Mouse (Mus musculus) kidney, embryonic 15.5 days (tissue): Measurements from ENCODE around the gene Aes. TPM values are rescaled to one million over a fixed set of nuclear protein-coding genes. Genes with fewer than 3 reads are reported as not detected.

Experiments
- ATAC-seq: fragments of 200-750 bp; cut with Nextera tagmentation; replicated peaks from 2 replicates; pipeline ENCODE4 v1.8.0; 2017; ENCODE audit warnings: moderate TSS enrichment; ENCODE audit not compliant: low FRiP score
- H3K27ac ChIP-seq: fragments of 300-500 bp; sonication (generic); 2 replicates; pipeline ENCODE4 v1.5.1; 2015; ENCODE audit warnings: mild to moderate bottlenecking, inconsistent platforms
- H3K27me3 ChIP-seq: fragments of 300-500 bp; sonication (generic); 2 replicates; pipeline ENCODE4 v1.6.1; 2015; ENCODE audit warnings: inconsistent platforms
- H3K36me3 ChIP-seq: fragments of 300-500 bp; sonication (generic); 2 replicates; pipeline ENCODE4 v1.6.1; 2015; ENCODE audit warnings: inconsistent platforms
- H3K4me1 ChIP-seq: fragments of 300-500 bp; sonication (generic); 2 replicates; pipeline ENCODE4 v1.6.1; 2015; ENCODE audit warnings: inconsistent platforms
- H3K4me2 ChIP-seq: fragments of 300-500 bp; sonication (generic); 2 replicates; pipeline ENCODE4 v1.6.1; 2015; ENCODE audit warnings: moderate library complexity, mild to moderate bottlenecking, inconsistent platforms
- H3K4me3 ChIP-seq: fragments of 300-500 bp; sonication (generic); replicated peaks from 2 replicates; pipeline ENCODE4 v1.5.1; 2015; ENCODE audit warnings: mild to moderate bottlenecking, inconsistent platforms
- H3K9ac ChIP-seq: fragments of 300-500 bp; sonication (generic); 2 replicates; pipeline ENCODE4 v1.6.1; 2015; ENCODE audit warnings: mild to moderate bottlenecking, inconsistent platforms
- H3K9me3 ChIP-seq: fragments of 300-500 bp; sonication (generic); replicated peaks from 2 replicates; pipeline ENCODE4 v1.6.1; 2016; ENCODE audit warnings: inconsistent platforms
- WGBS: fragments of 180-500 bp; shearing (Covaris S2); methylation state at CpG from one replicate; pipeline ENCODE4 v1.1.7; 2015; ENCODE audit warnings: mixed read lengths; 5-methylcytosine and 5-hydroxymethylcytosine counted together
- polyA plus RNA-seq: library from polyadenylated mRNA; unstranded; fragments of >200 nt; fragmentation: Nextera tagmentation; extraction: Ambion mirVana; gene quantifications from 2 replicates; pipeline ENCODE4 v1.2.1, GENCODE M21; 2015

The Aes gene
- polyA plus RNA-seq, 1 experiment from 2014 or later: 630 TPM

DNA sequence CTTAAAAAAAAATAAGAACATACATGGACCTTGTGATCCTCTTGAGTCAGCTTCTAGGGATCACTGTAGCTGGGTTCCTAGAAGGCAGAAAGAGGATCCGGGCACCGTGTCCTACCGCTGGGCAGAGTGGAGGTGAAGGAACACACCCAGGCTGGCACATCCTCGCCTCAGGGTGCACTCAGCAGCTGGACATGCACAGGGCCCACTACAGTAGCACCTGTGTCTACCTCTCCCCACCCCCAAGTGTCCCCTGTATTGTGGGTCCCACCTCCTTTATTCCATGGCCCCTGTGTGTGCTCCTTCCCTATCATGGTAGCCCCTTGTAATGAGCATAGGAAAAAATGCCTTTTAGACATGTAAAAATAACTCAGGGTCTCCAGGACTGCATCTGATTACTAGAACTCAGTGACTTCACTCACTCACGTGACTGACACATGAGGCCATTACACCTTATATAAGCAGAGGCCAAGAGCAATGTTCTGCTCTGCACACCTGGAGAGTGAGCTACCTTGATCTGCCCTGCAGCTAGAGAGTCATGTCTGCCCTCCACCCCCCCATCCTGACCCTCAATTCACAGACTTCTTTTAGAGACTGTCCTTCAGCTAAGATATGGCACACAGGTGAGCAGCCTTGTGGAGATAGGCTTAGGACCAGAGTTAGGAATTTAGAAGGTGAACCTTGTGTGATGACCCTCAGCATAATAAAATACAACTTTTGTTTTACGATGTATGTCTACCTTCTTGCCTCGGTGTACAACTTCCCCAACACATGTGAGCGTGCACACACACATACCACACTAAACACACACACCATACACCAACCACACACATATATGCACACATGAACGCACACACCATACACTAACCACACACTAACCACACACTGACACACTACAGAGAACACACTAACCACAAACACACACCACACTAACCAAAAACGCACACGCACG lies 45.0 kb downstream of the Aes start:
- ATAC-seq: no peak
- Histone ChIP-seq H3K27me3 (no peaks in the 10 kb centered on the region), H3K9me3 (no peaks in the 10 kb centered on the region), H3K4me3 (peak overlapping the region; percentile 18; the same call in 1 of the 2 replicates), H3K9ac (no peak overlapping the region), H3K4me2 (peak overlapping the region; percentile 84), H3K27ac (peak overlapping the region; percentile 96; the same call in 1 of the 2 replicates), H3K4me1 (peaks cover 61% of the 10 kb centered on the region), H3K36me3 (no peaks in the 10 kb centered on the region)
- WGBS: 76% methylated on average over 12 of the region's 12 CpGs

DNA sequence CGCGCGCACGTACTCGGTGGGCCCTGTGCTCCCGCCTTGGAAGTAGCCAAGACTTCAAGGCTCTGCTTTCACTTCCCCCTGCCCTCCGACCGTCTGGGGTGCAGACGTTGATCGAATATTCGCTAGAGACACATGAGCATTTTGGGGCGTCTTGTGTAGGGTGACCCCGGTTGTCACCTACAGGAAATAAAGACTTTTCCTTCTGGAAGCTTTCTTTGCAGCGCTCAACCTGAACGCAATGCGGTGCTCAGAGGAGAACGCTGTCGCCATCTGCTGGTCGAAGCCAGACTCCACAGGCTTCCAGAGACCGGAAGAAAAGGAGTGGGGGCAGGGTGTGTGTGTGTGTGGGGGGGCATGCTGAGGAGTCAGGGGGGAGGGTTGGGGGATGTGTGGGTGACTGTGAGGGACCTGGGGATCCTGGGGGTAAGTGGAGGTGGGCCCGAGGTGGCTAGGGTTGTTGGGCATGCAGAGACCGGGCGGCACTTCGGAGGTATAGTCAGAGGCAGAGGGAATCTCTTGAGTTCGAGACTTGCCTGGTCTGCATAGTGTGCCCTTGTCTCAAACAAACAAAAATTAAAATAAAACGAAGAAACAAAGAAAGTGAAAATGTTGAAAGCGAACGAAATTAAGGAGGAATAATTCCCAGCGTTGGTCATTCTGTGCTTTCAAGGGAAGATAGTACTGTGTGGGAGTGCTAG lies 45.8 kb downstream of the Aes start:
- H3K4me1 ChIP-seq: peaks cover 53% of the 10 kb centered on the region
- H3K27me3 ChIP-seq: no peaks in the 10 kb centered on the region
- WGBS: 18% methylated on average over 29 of the region's 29 CpGs
- peak; percentile 10; the same call in 1 of the 2 replicates for ATAC-seq
- peak overlapping the region; percentile 96 for H3K27ac ChIP-seq
- H3K9me3 ChIP-seq: no peaks in the 10 kb centered on the region
- peak overlapping the region; percentile 56 for H3K4me3 ChIP-seq
- H3K9ac ChIP-seq: peak overlapping the region; percentile 25
- H3K36me3 ChIP-seq: no peaks in the 10 kb centered on the region
- peak overlapping the region; percentile 84 for H3K4me2 ChIP-seq

DNA sequence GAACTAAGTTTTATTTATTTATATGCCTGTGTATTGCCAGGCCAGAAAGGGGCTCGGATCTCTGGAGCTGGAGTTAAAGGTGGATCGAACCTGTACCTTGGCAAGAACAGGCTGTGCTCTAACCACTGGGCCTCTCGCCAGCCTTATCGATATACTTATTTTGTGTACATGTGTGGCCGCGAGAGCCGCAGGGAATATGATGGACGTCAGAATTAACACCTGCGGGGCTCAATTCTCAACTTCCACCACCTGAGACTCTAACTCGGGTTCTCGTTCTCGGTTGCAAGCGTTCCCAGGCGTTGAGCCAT lies 46.3 kb downstream of the Aes start:
- Histone ChIP-seq H3K36me3 (no peaks in the 10 kb centered on the region), H3K9me3 (no peaks in the 10 kb centered on the region), H3K27me3 (no peaks in the 10 kb centered on the region), H3K27ac (peak overlapping the region; percentile 96), H3K9ac (peak overlapping the region; percentile 25), H3K4me2 (peak overlapping the region; percentile 84), H3K4me1 (peaks cover 48% of the 10 kb centered on the region), H3K4me3 (peak overlapping the region; percentile 56)
- no peak for ATAC-seq
- 3% methylated on average over 14 of the region's 14 CpGs for WGBS

- peak; percentile 86 for ATAC-seq
- peak within 1 kb of the TSS; percentile 56 for H3K4me3 ChIP-seq
- H3K36me3 ChIP-seq: no peaks in the 10 kb centered on the region
- WGBS: under 1% methylated on average over 39 of the region's 39 CpGs
- peaks cover 4% of the 10 kb centered on the region; the same call in 1 of the 2 replicates for H3K9me3 ChIP-seq
- peak within 1 kb of the TSS; percentile 96 for H3K27ac ChIP-seq
- no peaks in the 10 kb centered on the region for H3K27me3 ChIP-seq
- peak within 1 kb of the TSS; percentile 84 for H3K4me2 ChIP-seq
- peak within 1 kb of the TSS; percentile 53 for H3K9ac ChIP-seq
- peaks cover 43% of the 10 kb centered on the region for H3K4me1 ChIP-seq
Observed at GRCm38 (mm10) chr10:81605974-81606751, 46.9 kb downstream of the Aes start, which contains the start of gene BC025920. BC025920 (plus strand) TSS chr10:81606270.

GRCm38 (mm10) chr10:81608308-81608707 lies 49.0 kb downstream of the Aes start:
- Histone ChIP-seq H3K4me3 (no peak overlapping the region), H3K4me2 (no peak overlapping the region), H3K27ac (no peak overlapping the region), H3K4me1 (peaks cover 25% of the 10 kb centered on the region), H3K9me3 (peaks cover 5% of the 10 kb centered on the region; the same call in 1 of the 2 replicates), H3K9ac (no peak overlapping the region), H3K36me3 (no peaks in the 10 kb centered on the region), H3K27me3 (no peaks in the 10 kb centered on the region)
- ATAC-seq: no peak
- WGBS: 93% methylated on average over 1 of the region's 1 CpGs

- H3K27me3 ChIP-seq: no peaks in the 10 kb centered on the region
- 61% methylated on average over 3 of the region's 3 CpGs for WGBS
- H3K4me1 ChIP-seq: peaks cover 5% of the 10 kb centered on the region; the same call in 1 of the 2 replicates
- H3K27ac ChIP-seq: no peak overlapping the region
- H3K36me3 ChIP-seq: no peaks in the 10 kb centered on the region
- no peak overlapping the region for H3K4me3 ChIP-seq
- no peak overlapping the region for H3K9ac ChIP-seq
- no peak for ATAC-seq
- H3K9me3 ChIP-seq: peaks cover 5% of the 10 kb centered on the region; the same call in 1 of the 2 replicates
- H3K4me2 ChIP-seq: no peak overlapping the region
Observed at GRCm38 (mm10) chr10:81612779-81613178, 53.5 kb downstream of the Aes start.

GRCm38 (mm10) chr10:81615486-81615885 lies 56.2 kb downstream of the Aes start:
- 32% methylated on average over 6 of the region's 6 CpGs for WGBS
- no peak overlapping the region for H3K9ac ChIP-seq
- no peak overlapping the region for H3K4me2 ChIP-seq
- H3K27ac ChIP-seq: 0 out of 2 replicates have a peak overlapping the region, but pooled peaks have one; percentile 39
- no peaks in the 10 kb centered on the region for H3K36me3 ChIP-seq
- H3K9me3 ChIP-seq: peaks cover 5% of the 10 kb centered on the region; the same call in 1 of the 2 replicates
- H3K27me3 ChIP-seq: no peaks in the 10 kb centered on the region
- ATAC-seq: peak; percentile 63; the same call in 1 of the 2 replicates
- H3K4me3 ChIP-seq: no peak overlapping the region
- peaks cover 5% of the 10 kb centered on the region; the same call in 1 of the 2 replicates for H3K4me1 ChIP-seq

Other genes starting within 250 kb of the Aes start
- gene Cactin, start 238.4 kb upstream of the Aes start, polyA plus RNA-seq: 38.8 and 44.2 TPM in 2 replicates
- 14.4 and 18.3 TPM in 2 replicates for gene Tbxa2r, start 230.8 kb upstream of the Aes start, polyA plus RNA-seq
- gene Gipc3, start 216.2 kb upstream of the Aes start, polyA plus RNA-seq: 0.08 TPM in 1 of 2 replicates, not detected in the other
- 87.0 and 94.6 TPM in 2 replicates for gene Hmg20b, start 209.0 kb upstream of the Aes start, polyA plus RNA-seq
- gene Mfsd12, start 202.0 kb upstream of the Aes start, polyA plus RNA-seq: 10.3 and 11.5 TPM in 2 replicates
- 0.62 and 1.6 TPM in 2 replicates for gene 4930404N11Rik, start 193.7 kb upstream of the Aes start, polyA plus RNA-seq
- 105 and 114 TPM in 2 replicates for gene Fzr1, start 181.0 kb upstream of the Aes start, polyA plus RNA-seq
- gene Dohh, start 175.1 kb upstream of the Aes start, polyA plus RNA-seq: 79.7 and 82.2 TPM in 2 replicates
- 2.5 and 4.1 TPM in 2 replicates for gene Gm48551, start 175.0 kb upstream of the Aes start, polyA plus RNA-seq
- gene Gm48552, start 170.5 kb upstream of the Aes start, polyA plus RNA-seq: 1.6 and 2.1 TPM in 2 replicates
- 26.0 and 29.4 TPM in 2 replicates for gene Smim24, start 166.4 kb upstream of the Aes start, polyA plus RNA-seq
- gene Nfic, start 103.9 kb upstream of the Aes start, polyA plus RNA-seq: 67.9 and 84.5 TPM in 2 replicates
- gene Celf5, start 76.8 kb upstream of the Aes start, polyA plus RNA-seq: 0.50 and 0.82 TPM in 2 replicates
- 85.7 and 93.5 TPM in 2 replicates for gene Ncln, start 63.1 kb upstream of the Aes start, polyA plus RNA-seq
- gene S1pr4, start 59.4 kb upstream of the Aes start, polyA plus RNA-seq: 1.2 and 1.4 TPM in 2 replicates
- gene Gna15, start 35.3 kb upstream of the Aes start, polyA plus RNA-seq: 0.89 and 1.00 TPM in 2 replicates
- 79.0 and 88.6 TPM in 2 replicates for gene Gna11, start 14.3 kb upstream of the Aes start, polyA plus RNA-seq
- 39.3 and 45.6 TPM in 2 replicates for gene Tle2, start 15.1 kb downstream of the Aes start, polyA plus RNA-seq
- gene Tle6, start 41.6 kb downstream of the Aes start, polyA plus RNA-seq: 15.6 and 16.8 TPM in 2 replicates
- 0.62 and 0.84 TPM in 2 replicates for gene BC025920, start 46.8 kb downstream of the Aes start, polyA plus RNA-seq
- gene Sirt6, start 68.3 kb downstream of the Aes start, polyA plus RNA-seq: 40.0 and 42.8 TPM in 2 replicates
- 15.2 and 17.3 TPM in 2 replicates for gene Ankrd24, start 69.1 kb downstream of the Aes start, polyA plus RNA-seq
- gene Gm10778, start 89.6 kb downstream of the Aes start, polyA plus RNA-seq: 3.8 and 5.0 TPM in 2 replicates
- 16.9 and 18.6 TPM in 2 replicates for gene Zfp433, start 145.3 kb downstream of the Aes start, polyA plus RNA-seq
- gene Gm3055, start 211.7 kb downstream of the Aes start, polyA plus RNA-seq: 10.3 TPM in 2 replicates